Mouse (Mus musculus) lung, postnatal 36 days (tissue): ENCODE measurements around the gene Rpl26.

ENCODE experiments used
- DNase-seq: peaks from one replicate; pipeline ENCODE4 v3.0.0; 2022; ENCODE audit warnings: mixed read lengths

The Rpl26 gene

DNA sequence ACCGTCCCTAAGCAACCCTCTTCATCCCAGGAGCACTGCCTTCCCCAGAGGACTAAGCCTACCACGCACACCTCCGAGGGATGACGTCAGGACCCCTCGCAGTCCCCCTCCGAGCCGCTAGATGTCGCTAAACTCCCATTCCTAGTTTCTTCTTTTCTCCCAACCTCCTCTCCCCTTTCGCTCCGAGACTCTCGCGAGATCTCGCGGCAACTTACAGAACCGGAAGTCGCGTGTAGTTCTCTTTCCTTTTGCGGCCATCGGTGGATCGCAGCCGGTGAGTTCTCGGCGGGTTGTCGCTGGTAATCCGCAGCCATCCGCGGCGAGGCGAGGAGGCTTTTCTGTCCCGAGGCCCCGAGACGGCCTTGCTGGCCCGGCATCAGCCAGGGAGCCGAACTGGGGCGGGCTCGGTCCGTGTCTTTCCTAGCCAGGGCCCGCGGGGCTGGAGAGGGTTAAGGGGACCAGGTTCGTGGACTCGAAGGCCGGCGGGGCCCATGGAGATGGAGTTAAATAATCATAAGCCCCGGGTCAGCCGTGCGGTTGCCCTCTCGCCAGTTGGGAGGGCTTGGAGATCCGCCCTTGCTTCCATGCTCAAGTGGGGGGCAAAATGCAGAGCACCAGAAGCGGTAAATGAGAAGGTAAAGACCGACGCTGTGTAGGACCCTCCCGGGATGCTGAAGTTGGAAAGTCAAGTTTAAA, at the start of gene Rpl26:
Gene Rpl26, plus strand, starts transcription at position 233 of the 696 bp plus-strand sequence.
- peak; percentile 99 for DNase-seq

DNA sequence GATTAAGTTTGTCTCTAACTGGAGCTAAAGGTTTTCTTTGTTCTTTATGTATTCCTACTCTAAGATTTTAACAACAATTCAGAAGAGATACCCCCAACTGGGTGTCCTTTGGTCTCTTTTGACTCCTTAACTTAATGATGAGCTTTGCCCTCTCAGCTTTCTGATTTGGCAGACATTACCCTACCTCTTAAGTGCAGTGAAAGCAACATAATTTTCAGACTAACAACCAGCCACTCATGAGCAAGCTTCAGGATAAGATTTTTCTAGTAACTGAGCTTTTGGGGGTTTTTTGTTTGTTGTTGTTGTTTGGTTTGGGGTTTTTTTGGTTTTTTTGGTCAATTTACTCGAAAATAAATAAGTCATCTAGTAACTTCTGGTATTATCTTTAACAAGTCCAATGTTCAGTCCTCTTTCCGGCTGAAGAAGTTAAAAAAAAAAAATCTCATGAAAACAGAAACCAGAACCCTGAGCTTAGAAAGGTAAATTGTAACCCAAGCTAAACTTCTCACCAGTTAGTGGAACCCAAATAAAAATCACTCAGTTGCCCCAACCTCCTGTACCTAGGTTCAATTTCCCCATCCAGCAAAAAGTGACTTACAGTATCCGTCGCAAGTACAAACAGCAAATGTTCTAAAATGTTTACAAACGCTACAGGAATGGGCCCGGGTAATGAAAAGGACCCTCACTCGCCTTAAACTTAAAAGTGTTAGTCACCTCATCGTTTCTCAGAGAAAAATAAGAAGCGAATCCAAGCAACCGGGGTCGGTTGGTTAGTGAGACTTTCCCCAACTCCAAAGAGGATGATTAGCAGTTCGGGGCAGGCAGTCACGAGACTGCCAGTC, 49.5 kb upstream of the Rpl26 start:
- DNase-seq, result no peak

DNA sequence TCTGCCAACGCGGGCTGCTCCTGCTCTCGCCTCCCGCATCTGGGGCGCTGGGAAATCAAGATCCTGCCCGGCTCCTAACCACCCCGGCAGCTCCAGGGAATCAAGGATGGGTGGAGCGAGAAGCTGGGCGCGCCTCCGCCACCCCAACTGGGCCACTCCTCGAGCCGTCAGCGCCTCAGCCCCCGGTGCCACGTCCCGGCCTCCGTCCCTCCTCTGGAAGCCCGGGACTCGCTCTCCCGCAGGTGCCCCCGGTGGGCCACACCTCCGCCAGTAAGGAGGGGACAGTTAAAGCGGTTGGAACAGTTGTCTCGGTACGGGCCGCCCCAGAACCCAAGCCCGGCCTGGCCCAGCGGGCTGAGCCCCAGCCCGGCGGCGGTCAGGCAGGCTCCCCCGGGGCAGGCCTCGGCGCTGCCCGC, 48.9 kb upstream of the Rpl26 start:
- DNase-seq, result peak; percentile 82

DNA sequence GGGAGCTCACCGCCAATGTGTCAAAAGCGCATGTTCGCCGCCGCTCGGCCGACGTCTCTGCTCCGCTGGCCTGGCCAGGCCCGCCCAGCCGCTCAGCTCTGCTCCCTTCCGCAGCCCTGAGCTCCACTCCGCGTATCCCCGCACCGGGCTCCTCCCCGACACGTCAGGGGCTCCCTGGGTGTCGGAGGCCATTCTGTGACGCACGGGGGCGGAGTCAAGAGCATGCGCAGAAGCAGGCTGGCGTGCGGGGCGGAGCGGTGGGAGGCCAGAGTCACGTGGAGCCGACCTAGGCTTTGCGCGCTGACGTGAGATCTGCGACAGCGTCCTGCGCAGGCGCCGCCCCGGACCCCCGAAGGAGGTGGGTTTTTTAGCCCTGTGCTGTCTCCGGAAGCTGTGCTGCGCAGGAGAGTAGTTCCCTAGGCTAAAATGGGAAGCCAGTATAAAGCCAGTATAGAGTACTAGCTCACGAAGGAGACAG, 48.4 kb upstream of the Rpl26 start:
- DNase-seq, result peak; percentile 99

DNA sequence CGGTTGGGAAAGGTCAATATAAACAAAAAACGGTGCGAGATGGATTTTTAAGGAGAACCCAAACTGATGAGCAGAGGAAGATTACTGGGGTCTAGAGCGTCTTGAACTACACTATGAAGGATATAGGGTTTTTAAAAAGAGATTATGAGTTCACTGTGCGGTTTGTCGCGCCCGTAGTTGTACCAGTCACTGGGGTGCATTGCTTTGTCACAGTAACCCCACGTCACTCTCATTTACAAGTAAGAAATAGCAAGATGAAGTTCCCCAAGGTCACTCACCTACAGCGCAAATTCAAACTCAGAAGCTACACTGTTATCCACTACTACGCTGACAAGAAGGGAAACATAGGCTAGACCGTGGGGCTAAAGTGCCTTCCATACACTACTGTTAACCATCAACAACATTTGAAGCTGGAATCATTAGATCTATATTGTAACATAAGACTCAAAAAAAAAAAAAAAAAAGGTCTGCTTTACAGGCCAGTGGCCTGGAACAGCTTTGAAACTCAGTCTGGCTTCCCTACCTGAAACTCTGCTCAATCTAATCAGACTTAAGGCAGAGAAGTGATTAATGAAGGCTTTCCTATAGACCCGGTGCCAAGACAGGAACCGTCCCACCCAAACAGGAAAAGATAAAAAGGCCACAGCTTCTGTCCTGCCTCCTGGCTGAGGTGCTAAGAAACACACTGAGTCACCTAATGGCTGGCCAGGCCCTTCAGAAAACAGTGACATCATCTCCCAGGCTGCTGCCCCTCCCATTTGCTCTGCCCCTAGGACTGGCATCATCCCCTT, 47.6 kb upstream of the Rpl26 start:
- peak; percentile 85 for DNase-seq

DNA sequence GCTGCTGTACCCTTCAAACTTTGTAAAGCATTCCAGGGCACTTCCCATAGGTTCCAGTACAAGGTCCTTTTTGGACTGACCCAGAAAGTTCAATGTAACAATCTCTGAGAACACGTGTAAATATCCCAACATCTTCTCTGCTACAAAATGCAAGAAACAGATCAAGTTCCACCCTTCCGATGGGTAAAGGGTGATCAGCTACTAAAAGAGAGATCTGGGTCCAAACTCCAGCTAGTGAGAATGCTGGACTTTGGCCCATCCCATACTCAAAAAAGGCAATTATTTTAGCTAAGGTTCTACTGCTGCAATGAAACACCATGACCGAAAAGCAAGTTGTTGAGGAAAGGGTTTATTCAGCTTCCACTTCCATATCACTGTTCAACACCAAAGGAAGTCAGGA, 46.8 kb upstream of the Rpl26 start:
- DNase-seq, result no peak

DNA sequence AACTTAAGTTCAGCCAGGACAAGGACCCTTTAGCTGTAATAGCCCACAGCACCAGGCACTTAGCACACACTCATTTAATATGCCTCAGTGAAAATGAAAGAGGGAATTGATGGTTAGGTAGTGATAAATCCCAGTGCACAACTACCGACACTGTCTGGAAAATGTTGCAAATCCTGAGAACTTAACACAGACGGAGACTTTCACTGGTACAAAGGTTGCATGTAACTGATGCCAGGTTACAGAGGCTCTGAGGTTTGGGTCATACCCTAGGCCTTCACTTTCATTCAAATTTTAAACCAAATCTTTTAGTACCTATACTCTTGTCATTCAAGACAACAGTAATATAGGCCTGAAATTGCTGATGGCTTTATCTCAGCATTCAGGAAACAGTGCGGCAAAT, 44.1 kb upstream of the Rpl26 start:
- DNase-seq, result no peak

DNA sequence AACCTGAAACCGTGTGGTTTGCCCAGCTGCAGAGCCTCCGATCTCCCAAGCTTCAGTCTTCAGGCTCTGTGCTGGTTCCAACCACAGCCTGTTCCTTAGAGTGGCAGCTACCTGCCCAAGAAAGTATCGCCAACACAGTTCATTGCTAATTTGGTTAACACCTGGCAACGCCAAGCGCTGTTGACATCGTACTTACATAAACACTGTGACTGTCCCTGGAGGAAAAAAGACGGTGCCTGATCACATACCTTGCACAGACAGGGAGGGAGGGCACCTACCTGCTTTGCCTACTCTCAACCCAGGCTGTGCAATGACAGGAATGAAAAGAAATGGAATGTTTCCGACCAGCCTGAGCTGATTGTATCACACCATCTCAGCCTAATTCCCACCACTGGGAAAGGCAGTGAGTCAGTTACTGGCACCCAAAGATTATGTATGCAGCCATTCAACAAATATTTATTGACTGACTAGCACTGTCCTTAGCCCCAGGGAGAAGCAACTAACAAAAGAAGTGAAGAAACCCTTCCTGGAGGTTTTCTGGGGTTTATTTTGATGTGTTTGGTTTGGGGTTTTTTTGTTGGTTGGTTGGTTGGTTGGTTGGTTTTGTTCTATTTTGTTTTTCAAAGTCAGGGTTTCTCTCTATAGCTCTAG, 41.3 kb upstream of the Rpl26 start:
- no peak for DNase-seq

DNA sequence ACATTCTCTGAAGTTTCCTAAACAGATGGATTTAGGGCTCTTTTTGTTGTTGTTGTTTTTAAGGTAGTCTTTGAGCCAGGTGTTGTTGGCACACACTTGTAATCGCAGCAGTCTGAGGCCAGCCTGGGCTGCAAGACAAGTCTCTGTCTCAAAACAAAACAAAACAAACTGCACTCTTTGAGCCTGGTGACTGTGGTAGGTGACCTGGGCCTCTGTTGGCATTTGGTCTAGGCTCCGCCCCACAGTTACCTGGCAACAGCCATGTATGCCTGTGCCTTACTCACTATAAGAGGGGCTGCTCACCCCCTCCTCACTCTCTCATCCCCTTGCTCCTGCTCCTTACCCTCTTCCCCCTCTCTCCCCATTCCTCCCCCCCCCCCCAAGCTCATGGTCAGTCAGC, 39.1 kb upstream of the Rpl26 start:
- no peak for DNase-seq

DNA sequence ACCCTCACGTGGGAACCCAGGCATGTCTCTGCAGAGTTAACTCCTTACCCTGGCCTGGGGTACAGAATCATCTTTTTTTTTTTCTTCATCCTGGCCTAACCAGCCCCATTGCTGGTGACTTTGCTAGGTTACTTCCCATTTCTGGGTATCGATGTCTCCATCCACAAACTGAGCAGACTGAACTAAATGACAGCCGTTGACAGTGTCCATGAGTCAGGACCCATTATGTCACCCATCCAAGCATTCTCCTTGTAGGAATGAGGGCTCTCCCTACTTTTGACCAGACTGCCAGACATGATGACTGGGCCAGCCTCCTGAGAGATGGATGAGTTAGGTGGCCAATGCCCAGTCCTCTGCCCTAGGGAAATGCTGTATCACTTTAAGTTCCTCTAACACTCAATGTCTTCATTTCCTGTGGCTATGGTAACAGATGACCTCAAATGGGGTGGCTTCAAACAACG, 37.7 kb upstream of the Rpl26 start:
- peak; percentile 53 for DNase-seq

DNA sequence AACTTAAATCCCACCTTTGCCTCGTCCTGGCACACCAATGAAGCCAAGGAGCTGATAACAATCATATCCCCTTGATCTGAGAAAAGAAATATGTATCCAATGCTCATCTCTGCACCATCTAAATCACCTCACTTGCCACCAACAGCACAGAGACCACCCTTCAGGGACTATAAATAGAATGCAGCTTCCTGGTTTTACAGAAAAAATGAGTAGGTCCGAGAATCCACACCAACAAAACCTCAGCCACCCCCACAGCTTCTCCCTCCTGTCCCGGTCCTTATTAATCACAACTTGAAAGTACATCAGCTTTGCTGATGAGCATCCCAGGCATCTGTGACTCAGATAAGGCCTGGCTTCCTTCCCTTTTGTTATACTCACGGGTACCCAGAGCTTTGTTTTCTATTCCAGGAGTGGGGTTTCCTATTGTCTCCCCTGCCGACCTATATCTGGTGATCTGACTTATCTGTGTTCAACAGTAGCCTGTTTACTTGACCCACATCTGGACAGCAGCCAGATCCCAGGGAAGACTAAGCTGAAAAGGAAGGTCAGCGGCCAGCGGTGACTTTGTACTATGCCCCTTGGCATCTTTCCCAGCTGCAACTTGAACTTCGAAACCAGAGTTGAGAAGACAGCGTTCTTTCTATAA, 36.7 kb upstream of the Rpl26 start:
- peak; percentile 96 for DNase-seq

DNA sequence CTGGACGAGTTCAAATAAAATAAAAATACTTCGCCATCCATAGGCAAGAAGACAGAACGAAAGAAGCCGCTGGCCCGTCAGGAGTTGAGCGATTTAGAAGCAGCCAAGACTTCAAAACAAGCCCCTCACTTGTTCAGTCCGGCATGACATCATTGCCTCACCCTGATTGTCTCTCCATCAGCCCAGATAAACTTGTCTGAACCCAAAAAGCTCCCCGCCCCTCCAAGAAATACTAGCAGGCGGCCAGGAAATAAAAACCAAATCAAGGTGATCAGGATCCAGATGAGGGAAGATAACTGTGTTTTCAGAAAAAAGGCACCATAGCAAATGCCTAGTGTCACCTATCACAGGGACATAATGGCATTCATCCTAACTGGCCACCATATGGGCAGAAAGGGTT, 30.1 kb upstream of the Rpl26 start:
- DNase-seq, result no peak

DNA sequence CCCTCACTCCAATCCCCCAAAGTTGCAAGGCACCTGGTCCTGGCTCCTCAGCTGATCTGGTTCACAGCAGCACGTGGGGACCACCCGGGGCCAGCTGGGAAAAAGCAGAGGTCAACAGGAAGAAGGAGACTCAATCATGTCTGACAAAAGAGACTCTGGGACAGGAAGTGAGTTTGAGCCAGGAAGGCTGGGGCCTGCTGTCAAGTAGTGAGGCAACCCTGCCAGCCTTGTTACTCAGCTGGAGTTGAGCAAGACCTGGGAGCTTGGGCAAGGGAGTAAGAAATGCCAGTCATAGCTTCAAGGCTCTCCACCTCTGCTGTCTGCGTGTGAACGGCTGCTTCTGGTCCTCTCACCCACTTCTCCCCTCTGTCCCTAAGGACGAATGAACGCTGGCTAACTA, 29.6 kb upstream of the Rpl26 start, which contains the start of gene Ndel1:
Gene Ndel1, minus strand, starts transcription at position 111 of the 400 bp plus-strand sequence.
- peak; percentile 94 for DNase-seq

DNA sequence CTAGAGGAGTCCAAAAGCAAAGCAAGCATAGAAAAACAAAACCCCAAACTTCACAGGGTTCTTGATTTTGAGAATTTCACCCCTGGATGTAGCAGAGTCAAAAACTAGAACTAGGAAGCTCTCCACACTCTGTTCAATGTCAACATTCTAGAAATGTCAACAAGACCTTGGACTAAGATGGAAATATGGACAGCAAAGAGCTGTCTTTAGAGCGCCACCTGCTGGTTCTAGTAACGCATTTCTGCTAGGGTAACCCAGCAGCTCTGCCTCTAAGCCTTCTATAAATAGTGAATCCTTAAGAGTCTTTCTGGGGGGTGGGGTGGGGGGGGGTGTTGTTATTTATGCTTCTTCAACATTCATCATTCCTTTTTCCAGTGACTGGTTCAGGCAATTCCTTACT, 26.5 kb upstream of the Rpl26 start:
- DNase-seq, result peak; percentile 88

DNA sequence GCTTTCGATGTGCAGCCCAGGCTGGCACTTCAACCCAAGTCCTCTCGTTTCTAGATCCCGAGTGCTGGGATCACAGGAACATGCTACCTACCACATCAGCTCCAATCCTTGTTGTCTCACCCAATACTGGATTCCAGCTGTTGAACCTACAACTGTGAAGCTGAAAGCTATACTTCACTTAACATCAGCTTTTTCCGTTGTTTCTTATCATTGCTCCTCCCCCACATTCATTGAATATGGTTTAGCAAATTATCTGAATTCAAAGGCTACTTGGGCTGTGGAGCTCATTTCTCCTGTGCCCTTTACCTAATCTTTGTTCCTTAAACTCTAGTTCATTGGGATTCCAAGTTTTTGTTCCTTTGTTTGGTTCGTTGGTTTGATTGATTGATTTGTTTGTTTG, 22.6 kb upstream of the Rpl26 start:
- DNase-seq, result no peak

DNA sequence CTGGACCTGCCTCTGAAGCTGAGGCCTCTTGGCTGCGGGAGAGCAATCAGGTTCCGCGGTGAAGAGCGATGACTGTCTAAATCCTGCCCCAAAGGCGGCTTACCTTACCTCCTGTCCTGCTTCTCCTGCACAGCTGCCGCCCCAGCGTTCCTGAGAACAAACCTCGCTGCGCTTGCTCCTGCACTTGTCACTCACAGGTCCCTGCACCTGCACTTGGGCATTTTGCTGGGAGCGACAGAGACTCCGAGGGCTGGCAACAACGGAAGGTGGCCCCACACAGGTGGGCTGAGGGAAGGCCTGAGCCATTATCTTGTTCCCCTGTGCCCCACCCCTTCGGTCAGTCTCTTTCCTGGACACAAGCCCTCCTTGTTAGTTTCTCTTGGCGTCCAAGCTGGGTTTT, 19.3 kb upstream of the Rpl26 start:
- DNase-seq, result no peak

DNA sequence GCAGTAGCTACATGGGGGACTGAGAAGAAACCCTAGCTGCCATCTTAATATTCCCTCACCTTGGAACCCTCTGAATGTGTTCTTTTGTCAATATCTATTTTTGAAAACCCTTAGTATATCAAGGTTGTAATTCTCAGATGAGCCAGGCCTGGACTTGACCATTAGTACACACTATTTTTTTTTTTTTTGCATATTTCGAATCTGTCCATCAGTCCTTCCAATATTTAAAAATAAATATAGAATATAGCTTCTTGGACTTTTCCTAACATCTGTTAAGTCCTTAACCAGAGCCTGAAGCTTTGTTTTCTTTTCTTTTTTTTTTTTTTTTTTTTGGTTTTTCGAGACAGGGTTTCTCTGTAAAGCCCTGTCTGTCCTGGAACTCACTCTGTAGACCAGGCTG, 17.5 kb upstream of the Rpl26 start:
- DNase-seq, result no peak

DNA sequence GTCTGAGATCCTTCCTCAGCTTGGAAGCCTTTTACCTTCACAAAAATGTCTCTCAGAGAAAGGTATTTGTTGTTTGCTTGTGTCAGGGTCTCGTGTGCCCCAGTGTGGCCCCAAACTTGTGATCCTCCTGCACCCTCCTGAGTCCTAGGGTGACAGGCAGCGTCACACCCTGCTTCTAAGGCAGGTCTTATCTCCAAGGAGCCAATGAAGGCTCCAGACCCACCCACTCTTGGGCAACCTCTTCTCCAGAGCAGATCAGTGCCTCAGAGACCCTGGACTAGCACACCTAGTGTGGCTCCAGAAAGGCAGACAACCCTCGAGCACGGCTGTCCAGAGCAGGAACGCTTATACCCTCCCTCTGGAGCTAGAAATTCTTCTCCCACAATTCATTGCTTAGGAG, 17.0 kb upstream of the Rpl26 start:
- DNase-seq, result no peak

DNA sequence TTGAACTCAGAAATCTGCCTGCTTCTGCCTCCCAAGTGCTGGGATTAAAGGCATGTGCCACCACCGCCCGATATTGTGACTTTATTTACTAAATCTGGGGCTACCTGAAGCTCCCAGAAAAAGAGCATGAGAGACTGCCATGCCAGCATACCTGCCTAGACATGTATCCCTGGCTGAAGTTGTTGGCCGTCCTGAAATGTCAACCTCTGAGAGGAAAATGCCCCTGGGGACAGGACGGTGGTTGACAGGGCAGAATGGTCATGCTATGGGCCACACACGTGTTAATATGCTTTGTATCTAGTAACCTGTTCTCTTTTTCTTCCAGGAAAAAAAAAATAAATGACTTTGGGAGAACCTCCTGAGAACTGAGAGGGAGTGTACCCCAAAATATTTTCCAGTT, 15.3 kb upstream of the Rpl26 start:
- no peak for DNase-seq

DNA sequence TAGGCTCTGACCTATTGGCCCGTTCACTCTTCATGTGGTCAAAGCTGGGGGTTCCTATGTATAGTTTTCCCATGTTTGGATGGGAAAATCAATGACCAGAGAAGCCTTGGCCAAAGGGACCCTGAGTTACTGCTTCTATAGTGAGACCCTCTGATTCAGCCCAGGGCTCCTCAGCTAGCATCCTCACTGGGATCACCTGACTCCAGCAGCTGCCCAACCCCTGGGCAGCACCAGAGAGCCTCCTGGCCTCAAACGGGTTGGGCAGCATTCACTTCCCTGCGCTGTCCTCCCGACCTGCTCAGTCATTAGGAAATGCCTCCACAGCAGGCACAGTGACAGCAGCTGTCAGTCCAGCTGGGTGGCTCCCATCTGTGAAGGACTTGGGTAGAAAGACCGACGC, 13.1 kb upstream of the Rpl26 start, which contains the start of gene Rnf222:
Gene Rnf222, plus strand, starts transcription at position 301 of the 400 bp plus-strand sequence.
- DNase-seq, result no peak

DNA sequence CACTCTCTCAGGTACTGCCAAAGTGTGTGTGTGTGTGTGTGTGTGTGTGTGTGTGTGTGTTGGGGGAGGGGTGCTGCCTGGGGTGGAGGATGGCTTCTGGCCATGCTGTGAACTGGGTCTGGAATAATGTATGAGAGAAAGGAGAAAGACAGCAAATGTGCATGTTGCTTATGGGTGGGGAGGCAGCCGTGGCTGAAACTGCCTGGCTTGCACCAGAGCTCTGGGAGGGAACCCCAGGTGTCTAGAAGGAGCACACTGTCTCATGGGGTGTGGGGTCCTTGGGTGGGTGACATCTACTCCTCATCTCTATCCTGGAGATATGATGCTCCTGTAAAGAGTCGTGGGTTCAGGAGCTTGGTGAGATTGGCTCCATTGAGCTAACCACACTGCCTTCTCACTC, 12.7 kb upstream of the Rpl26 start:
- DNase-seq, result no peak

DNA sequence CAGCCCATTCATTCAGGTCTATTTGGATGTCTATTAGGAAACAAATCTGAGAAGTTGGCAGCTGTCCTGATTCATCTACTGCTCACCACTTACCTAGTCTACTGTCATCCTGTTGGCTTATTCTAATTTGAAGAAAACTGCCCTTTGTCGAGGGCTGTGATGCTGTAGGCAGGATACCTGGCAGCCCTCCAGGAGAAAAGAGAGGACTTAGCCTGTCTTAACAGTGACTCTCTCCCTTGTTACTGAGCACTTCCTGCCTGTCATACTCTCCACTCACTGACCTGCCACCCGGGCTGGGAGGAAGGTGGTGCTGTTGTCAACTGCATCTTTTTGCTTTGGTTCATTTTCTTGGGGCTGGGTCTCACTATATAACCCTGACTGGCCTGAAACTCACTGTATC, 10.8 kb upstream of the Rpl26 start:
- DNase-seq, result no peak
